Mouse (Mus musculus): ENCODE measurements around the gene Olfr1215. TPM values are rescaled to one million over a fixed set of nuclear protein-coding genes. Genes with fewer than 3 reads are reported as not detected.
"Not testable (repeated sequence)": the region's sequence is repeated elsewhere in the genome, so short reads cannot be mapped to it uniquely, and the experiment has no call there.

The Olfr1215 gene
- not detected for polyA plus RNA-seq (2012; fragmentation: generic; extraction: Trizol)
- long read RNA-seq, experiment 1 = 0 reads
- long read RNA-seq, experiment 2 = 0 reads

GRCm38 (mm10) chr2:89006873-89007272, at the start of gene Olfr1215:
TSS of gene Olfr1215 (minus strand) at chr2:89006973.
- no peak within 1 kb of the TSS for H3ac ChIP-seq (ENCODE audit: control insufficient read depth, insufficient read length, low read depth)
- H3K36me3 ChIP-seq (ENCODE audit: control insufficient read depth, insufficient read depth) = no peaks in the 10 kb centered on the region
- no peak within 1 kb of the TSS for H3K4me3 ChIP-seq (ENCODE audit: insufficient read depth, poor library complexity, severe bottlenecking)
- H3K27me3 ChIP-seq (ENCODE audit: control insufficient read depth, insufficient read depth, insufficient read length) = no peaks in the 10 kb centered on the region
- H3K79me3 ChIP-seq (ENCODE audit: low read depth) = no peaks in the 10 kb centered on the region
- TF ChIP-seq FOSL1 (IDR thresholded peaks at IDR 0.05; ENCODE audit: insufficient read depth, low read length, poor library complexity, severe bottlenecking) (no peak), MYOD1 (IDR thresholded peaks at IDR 0.05; ENCODE audit: control insufficient read depth, insufficient read length, low read depth) (no peak), CEBPB (IDR thresholded peaks at IDR 0.05; ENCODE audit: low read depth) (no peak), CTCF (IDR thresholded peaks at IDR 0.05; ENCODE audit: control insufficient read depth, insufficient read depth, insufficient read length) (no peak), USF1 (IDR thresholded peaks at IDR 0.05; ENCODE audit: low read depth) (no peak), MAX (IDR thresholded peaks at IDR 0.05) (no peak), MYOG (IDR thresholded peaks at IDR 0.05; ENCODE audit: control insufficient read depth, extremely low read depth, insufficient read length) (no peak)
- no peaks in the 10 kb centered on the region for H3K79me2 ChIP-seq (ENCODE audit: control insufficient read depth, insufficient read depth)

DNA sequence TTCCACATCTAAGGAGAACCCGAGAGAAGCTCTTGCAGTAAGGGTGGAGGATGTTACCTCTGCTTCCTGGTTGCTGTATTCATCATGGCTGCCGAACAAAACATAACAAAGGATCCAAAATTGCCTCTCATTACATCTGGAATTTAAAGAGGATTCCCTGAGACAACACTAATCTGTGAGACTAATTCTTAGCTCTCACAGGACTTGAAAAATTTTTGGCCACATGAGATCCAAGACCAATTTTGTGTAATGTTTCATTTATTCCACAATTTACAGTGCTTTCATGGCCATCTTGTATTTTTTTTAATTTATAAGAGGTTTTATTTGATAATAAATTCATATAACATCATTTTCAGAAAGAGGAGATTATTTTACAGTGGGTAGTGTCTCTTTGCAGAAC, 25.2 kb upstream of the Olfr1215 start, which contains the start of gene Olfr1217:
Olfr1217 (minus strand) TSS at position 101 of the 400 bp plus-strand sequence.
- H3ac ChIP-seq (ENCODE audit: control insufficient read depth, insufficient read length, low read depth) = no peak within 1 kb of the TSS
- H3K4me3 ChIP-seq (ENCODE audit: insufficient read depth, poor library complexity, severe bottlenecking) = no peak within 1 kb of the TSS
- H3K36me3 ChIP-seq (ENCODE audit: control insufficient read depth, insufficient read depth) = no peaks in the 10 kb centered on the region
- H3K27me3 ChIP-seq (ENCODE audit: control insufficient read depth, insufficient read depth, insufficient read length) = no peaks in the 10 kb centered on the region
- TF ChIP-seq USF1 (IDR thresholded peaks at IDR 0.05; ENCODE audit: low read depth) = no peak
- no peaks in the 10 kb centered on the region for H3K79me3 ChIP-seq (ENCODE audit: low read depth)
- no peaks in the 10 kb centered on the region for H3K79me2 ChIP-seq (ENCODE audit: control insufficient read depth, insufficient read depth)

GRCm38 (mm10) chr2:89021436-89021835, 14.7 kb upstream of the Olfr1215 start:
- H3ac ChIP-seq (ENCODE audit: control insufficient read depth, insufficient read length, low read depth); H3K4me3 ChIP-seq (ENCODE audit: insufficient read depth, poor library complexity, severe bottlenecking); H3K79me2 ChIP-seq (ENCODE audit: control insufficient read depth, insufficient read depth); H3K36me3 ChIP-seq (ENCODE audit: control insufficient read depth, insufficient read depth); H3K79me3 ChIP-seq (ENCODE audit: low read depth); H3K27me3 ChIP-seq (ENCODE audit: control insufficient read depth, insufficient read depth, insufficient read length): not testable (repeated sequence)

GRCm38 (mm10) chr2:89018240-89018639, 11.5 kb upstream of the Olfr1215 start, which contains the start of gene Olfr1216:
TSS of gene Olfr1216 (minus strand) at chr2:89018340.
- H3K4me3 ChIP-seq (ENCODE audit: insufficient read depth, poor library complexity, severe bottlenecking) = no peak within 1 kb of the TSS
- H3ac ChIP-seq (ENCODE audit: control insufficient read depth, insufficient read length, low read depth) = no peak within 1 kb of the TSS
- no peaks in the 10 kb centered on the region for H3K36me3 ChIP-seq (ENCODE audit: control insufficient read depth, insufficient read depth)
- H3K27me3 ChIP-seq (ENCODE audit: control insufficient read depth, insufficient read depth, insufficient read length) = no peaks in the 10 kb centered on the region
- H3K79me2 ChIP-seq (ENCODE audit: control insufficient read depth, insufficient read depth) = no peaks in the 10 kb centered on the region
- no peaks in the 10 kb centered on the region for H3K79me3 ChIP-seq (ENCODE audit: low read depth)
- TF ChIP-seq MYOG (IDR thresholded peaks at IDR 0.05; ENCODE audit: control insufficient read depth, extremely low read depth, insufficient read length) = no peak
- TF ChIP-seq USF1 (IDR thresholded peaks at IDR 0.05; ENCODE audit: low read depth) = no peak
- no peak for TF ChIP-seq CTCF (IDR thresholded peaks at IDR 0.05; ENCODE audit: control insufficient read depth, insufficient read depth, insufficient read length)
- no peak for TF ChIP-seq CEBPB (IDR thresholded peaks at IDR 0.05; ENCODE audit: low read depth)
- no peak for TF ChIP-seq FOSL1 (IDR thresholded peaks at IDR 0.05; ENCODE audit: insufficient read depth, low read length, poor library complexity, severe bottlenecking)
- TF ChIP-seq MYOD1 (IDR thresholded peaks at IDR 0.05; ENCODE audit: control insufficient read depth, insufficient read length, low read depth) = no peak
- TF ChIP-seq MAX (IDR thresholded peaks at IDR 0.05) = no peak

DNA sequence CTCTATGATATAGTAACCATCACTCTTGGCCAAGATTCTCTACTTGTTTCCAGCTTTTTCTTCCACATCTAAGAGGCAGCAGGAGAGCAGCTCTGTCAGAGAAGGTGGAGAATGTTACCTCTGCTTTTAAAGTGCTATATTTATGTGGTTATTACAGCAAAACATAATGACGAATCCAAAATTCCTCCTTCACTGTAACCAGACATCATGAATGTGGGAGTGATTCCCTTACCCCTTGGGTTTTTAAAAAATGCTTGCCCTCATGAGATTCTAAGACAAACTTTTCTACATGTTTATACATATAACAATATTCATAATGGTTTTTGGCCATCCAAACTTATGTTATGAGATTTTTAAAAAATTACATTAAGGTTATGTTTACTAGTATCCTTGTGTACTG, 14.2 kb downstream of the Olfr1215 start, which contains the start of gene Olfr1214:
Olfr1214 (minus strand) TSS at position 101 of the 400 bp plus-strand sequence.
- Histone ChIP-seq H3K4me3 (ENCODE audit: insufficient read depth, poor library complexity, severe bottlenecking) (no peak within 1 kb of the TSS), H3K36me3 (ENCODE audit: control insufficient read depth, insufficient read depth) (no peaks in the 10 kb centered on the region), H3K79me3 (ENCODE audit: low read depth) (no peaks in the 10 kb centered on the region), H3K79me2 (ENCODE audit: control insufficient read depth, insufficient read depth) (no peaks in the 10 kb centered on the region), H3K27me3 (ENCODE audit: control insufficient read depth, insufficient read depth, insufficient read length) (no peaks in the 10 kb centered on the region), H3ac (ENCODE audit: control insufficient read depth, insufficient read length, low read depth) (no peak within 1 kb of the TSS)
- no peak for TF ChIP-seq MYOD1 (IDR thresholded peaks at IDR 0.05; ENCODE audit: control insufficient read depth, insufficient read length, low read depth)
- no peak for TF ChIP-seq MYOG (IDR thresholded peaks at IDR 0.05; ENCODE audit: control insufficient read depth, extremely low read depth, insufficient read length)

- H3K79me2 ChIP-seq (ENCODE audit: control insufficient read depth, insufficient read depth) = no peaks in the 10 kb centered on the region
- no peaks in the 10 kb centered on the region for H3K27me3 ChIP-seq (ENCODE audit: control insufficient read depth, insufficient read depth, insufficient read length)
- H3K79me3 ChIP-seq (ENCODE audit: low read depth) = no peaks in the 10 kb centered on the region
- H3K36me3 ChIP-seq (ENCODE audit: control insufficient read depth, insufficient read depth) = no peaks in the 10 kb centered on the region
- no peak for TF ChIP-seq MYOD1 (IDR thresholded peaks at IDR 0.05; ENCODE audit: control insufficient read depth, insufficient read length, low read depth)
- TF ChIP-seq FOSL1 (IDR thresholded peaks at IDR 0.05; ENCODE audit: insufficient read depth, low read length, poor library complexity, severe bottlenecking) = no peak
- no peak for TF ChIP-seq CEBPB (IDR thresholded peaks at IDR 0.05; ENCODE audit: low read depth)
- no peak for TF ChIP-seq MAX (IDR thresholded peaks at IDR 0.05)
- no peak for TF ChIP-seq MYOG (IDR thresholded peaks at IDR 0.05; ENCODE audit: control insufficient read depth, extremely low read depth, insufficient read length)
- TF ChIP-seq USF1 (IDR thresholded peaks at IDR 0.05; ENCODE audit: low read depth) = no peak
- TF ChIP-seq CTCF (IDR thresholded peaks at IDR 0.05; ENCODE audit: control insufficient read depth, insufficient read depth, insufficient read length) = no peak
- no peak within 1 kb of the TSS for H3K4me3 ChIP-seq (ENCODE audit: insufficient read depth, poor library complexity, severe bottlenecking)
- no peak within 1 kb of the TSS for H3ac ChIP-seq (ENCODE audit: control insufficient read depth, insufficient read length, low read depth)
Measured at GRCm38 (mm10) chr2:88980181-88980580, 26.6 kb downstream of the Olfr1215 start, which contains the start of gene Gm13762. TSS of gene Gm13762 (minus strand) at chr2:88980281.
